Mouse (Mus musculus) limb, embryonic 13.5 days (tissue): ENCODE measurements around the gene 0610010K14Rik. TPM values are rescaled to one million over a fixed set of nuclear protein-coding genes. Genes with fewer than 3 reads are reported as not detected.

Source experiments
- ATAC-seq: fragments of 200-750 bp; cut with Nextera tagmentation; 2 replicates; pipeline ENCODE4 v1.8.0; 2017; ENCODE audit warnings: low read depth, moderate number of reproducible peaks, moderate TSS enrichment; ENCODE audit not compliant: low FRiP score
- H3K27ac ChIP-seq: fragments of 300-500 bp; sonication (generic); 2 replicates; pipeline ENCODE4 v1.5.1; 2015; ENCODE audit warnings: inconsistent platforms, mild to moderate bottlenecking, moderate library complexity
- H3K27me3 ChIP-seq: fragments of 300-500 bp; sonication (generic); 2 replicates; pipeline ENCODE4 v1.6.1; 2015; ENCODE audit warnings: mild to moderate bottlenecking, inconsistent platforms
- H3K36me3 ChIP-seq: fragments of 300-500 bp; sonication (generic); 2 replicates; pipeline ENCODE4 v1.6.1; 2015; ENCODE audit warnings: inconsistent platforms, mild to moderate bottlenecking, moderate library complexity
- H3K4me1 ChIP-seq: fragments of 300-500 bp; sonication (generic); 2 replicates; pipeline ENCODE4 v1.6.1; 2015; ENCODE audit warnings: inconsistent platforms
- H3K4me2 ChIP-seq: fragments of 300-500 bp; sonication (generic); replicated peaks from 2 replicates; pipeline ENCODE4 v1.6.1; 2015; ENCODE audit warnings: inconsistent platforms, mild to moderate bottlenecking, moderate library complexity
- H3K4me3 ChIP-seq: fragments of 300-500 bp; sonication (generic); 2 replicates; pipeline ENCODE4 v1.5.1; 2015; ENCODE audit warnings: moderate library complexity, mild to moderate bottlenecking, inconsistent platforms
- H3K9ac ChIP-seq: fragments of 300-500 bp; sonication (generic); 2 replicates; pipeline ENCODE4 v1.6.1; 2015; ENCODE audit warnings: mild to moderate bottlenecking, inconsistent platforms
- H3K9me3 ChIP-seq: fragments of 300-500 bp; sonication (generic); 2 replicates; pipeline ENCODE4 v1.6.1; 2016; ENCODE audit warnings: inconsistent platforms
- WGBS: fragments of 180-500 bp; shearing (Covaris S2); methylation state at CpG from one replicate; pipeline ENCODE4 v1.1.7; 2015; 5-methylcytosine and 5-hydroxymethylcytosine counted together
- polyA plus RNA-seq: library from polyadenylated mRNA; unstranded; fragments of >200 nt; fragmentation: Nextera tagmentation; extraction: Ambion mirVana; gene quantifications from 2 replicates; pipeline ENCODE4 v1.2.1, GENCODE M21; 2015

The 0610010K14Rik gene
- polyA plus RNA-seq, 1 experiment from 2014 or later, result 209 TPM

DNA sequence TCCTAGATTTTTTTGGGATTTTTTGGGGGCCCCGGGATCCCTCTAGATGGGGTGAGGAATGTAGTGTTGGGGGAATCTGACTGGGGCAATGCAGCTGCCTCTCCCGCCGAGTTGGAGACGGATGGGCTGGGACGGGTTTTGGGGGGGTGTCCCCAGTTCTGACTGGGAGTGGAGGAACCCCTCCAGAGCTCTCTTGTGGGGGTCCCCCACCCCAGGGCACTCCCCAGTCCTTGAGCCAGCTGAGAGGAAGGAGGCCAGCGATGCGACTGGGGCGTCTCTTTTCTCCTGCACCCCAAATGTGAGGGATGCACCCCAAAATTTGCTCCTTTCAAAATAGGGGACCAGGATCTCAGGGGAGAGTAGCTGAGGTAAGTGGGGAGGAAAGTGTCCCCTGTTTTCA is 4.7 kb downstream of the 0610010K14Rik start:
- Histone ChIP-seq H3K4me1 (peaks cover 51% of the 10 kb centered on the region), H3K4me3 (peak overlapping the region; percentile 45), H3K4me2 (peak overlapping the region; percentile 64), H3K36me3 (peaks cover 17% of the 10 kb centered on the region), H3K9me3 (no peaks in the 10 kb centered on the region), H3K27me3 (peaks cover 30% of the 10 kb centered on the region), H3K27ac (no peak overlapping the region; the same call in 1 of the 2 replicates), H3K9ac (peak overlapping the region; percentile 74)
- WGBS, result 32% methylated on average over 8 of the region's 8 CpGs
- ATAC-seq, result no peak

DNA sequence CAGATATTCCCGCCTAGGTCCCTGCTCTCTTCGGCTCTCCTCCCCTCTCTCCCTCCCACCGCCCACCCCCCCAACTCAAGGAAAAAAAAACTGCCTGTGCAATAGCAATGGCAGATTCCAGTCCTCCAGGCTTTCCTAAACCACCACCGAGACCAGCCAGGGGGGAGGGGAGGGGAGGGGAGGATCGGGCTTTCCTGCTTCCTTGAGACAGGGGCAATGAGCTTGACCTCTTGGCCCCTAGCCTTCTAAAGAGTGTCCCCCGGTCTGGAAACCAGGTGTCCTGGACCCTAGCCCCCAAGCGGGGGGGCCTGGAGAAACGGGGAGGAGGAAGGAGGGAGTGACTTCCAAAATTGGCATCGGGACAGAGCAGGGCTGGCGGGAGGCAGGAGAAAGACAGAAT is 5.2 kb downstream of the 0610010K14Rik start:
- peaks cover 35% of the 10 kb centered on the region for H3K27me3 ChIP-seq
- H3K36me3 ChIP-seq, result peaks cover 17% of the 10 kb centered on the region
- H3K4me3 ChIP-seq, result peak overlapping the region; percentile 45
- H3K9ac ChIP-seq, result peak overlapping the region; percentile 74
- 5% methylated on average over 8 of the region's 10 CpGs for WGBS
- H3K4me2 ChIP-seq, result peak overlapping the region; percentile 64
- ATAC-seq, result no peak
- H3K27ac ChIP-seq, result no peak overlapping the region; the same call in 1 of the 2 replicates
- peaks cover 51% of the 10 kb centered on the region for H3K4me1 ChIP-seq
- no peaks in the 10 kb centered on the region for H3K9me3 ChIP-seq

DNA sequence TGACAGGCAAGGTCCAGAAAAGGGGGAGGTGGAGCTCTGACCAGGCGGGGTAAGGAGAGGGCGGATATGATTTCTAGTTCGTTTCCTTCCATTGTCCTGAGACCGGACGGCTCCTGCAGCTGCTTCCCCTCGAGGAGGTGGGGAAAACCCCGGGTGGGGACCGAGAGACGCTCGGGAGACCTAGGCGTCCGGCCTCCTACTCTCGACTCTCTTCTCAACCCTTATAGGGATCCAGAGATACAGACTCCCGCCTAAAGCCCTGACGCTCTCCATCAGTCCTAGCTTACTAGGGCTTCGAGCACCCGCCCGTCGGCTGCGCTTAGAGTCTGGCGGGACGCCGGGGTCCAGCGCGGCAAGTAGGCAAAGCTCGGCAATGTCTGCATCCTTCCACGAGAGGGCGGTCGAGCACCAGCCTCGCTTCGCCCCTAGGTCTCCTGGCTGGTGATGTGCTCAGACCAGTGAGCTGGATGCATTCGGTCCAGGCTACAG is 7.4 kb downstream of the 0610010K14Rik start:
- no peaks in the 10 kb centered on the region for H3K9me3 ChIP-seq
- ATAC-seq, result peak; percentile 19; the same call in 1 of the 2 replicates
- H3K9ac ChIP-seq, result no peak overlapping the region
- peak overlapping the region; percentile 35 for H3K4me3 ChIP-seq
- H3K4me1 ChIP-seq, result peaks cover 51% of the 10 kb centered on the region
- peak overlapping the region; percentile 56 for H3K4me2 ChIP-seq
- H3K27me3 ChIP-seq, result peaks cover 57% of the 10 kb centered on the region
- 2% methylated on average over 32 of the region's 32 CpGs for WGBS
- H3K27ac ChIP-seq, result no peak overlapping the region
- H3K36me3 ChIP-seq, result peaks cover 10% of the 10 kb centered on the region

DNA sequence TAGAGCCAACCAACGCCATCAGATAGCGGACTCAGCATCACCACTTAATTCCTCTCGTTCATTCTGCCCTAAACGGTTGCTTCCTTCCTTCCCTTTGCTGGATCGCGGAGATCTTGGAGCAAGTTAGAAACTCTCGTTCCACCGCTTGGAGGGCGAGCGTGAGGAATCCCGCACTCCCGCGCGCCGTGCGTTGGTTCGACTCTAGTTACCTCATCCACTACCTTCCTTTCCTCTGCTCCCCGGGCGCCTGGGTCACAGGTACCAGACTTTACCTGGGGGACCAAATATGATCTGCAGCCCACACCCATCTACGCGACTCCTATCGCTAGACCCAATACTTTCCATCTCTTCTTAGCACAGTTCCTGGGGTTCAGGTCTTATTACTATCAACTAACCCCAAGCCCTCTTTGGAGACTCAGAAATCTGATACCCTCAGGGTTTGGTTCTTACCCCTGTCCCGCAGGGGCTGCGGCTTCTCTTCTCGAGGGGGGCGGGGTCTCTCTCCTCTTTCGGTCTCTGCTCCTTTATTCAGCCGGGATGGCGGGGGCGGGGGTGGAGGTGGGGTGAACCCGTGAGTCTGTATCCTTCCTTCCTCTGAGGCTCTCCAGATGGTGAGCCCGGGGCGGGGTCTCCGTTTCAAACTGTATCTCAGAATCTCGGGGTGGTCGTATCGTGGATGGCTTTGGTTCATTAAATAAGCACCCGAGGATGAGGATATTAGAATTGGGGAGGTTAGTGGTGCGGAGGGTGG is 8.3 kb downstream of the 0610010K14Rik start, which contains the start of gene Bcl6b:
TSS of gene Bcl6b (minus strand) at position 539 of the 751 bp plus-strand sequence.
- H3K27me3 ChIP-seq, result peaks cover 66% of the 10 kb centered on the region
- H3K4me3 ChIP-seq, result peak within 1 kb of the TSS; percentile 35
- WGBS, result 2% methylated on average over 39 of the region's 39 CpGs
- H3K36me3 ChIP-seq, result peaks cover 1% of the 10 kb centered on the region
- no peaks in the 10 kb centered on the region for H3K9me3 ChIP-seq
- peak within 1 kb of the TSS; percentile 56 for H3K4me2 ChIP-seq
- H3K9ac ChIP-seq, result peak within 1 kb of the TSS; percentile 45; the same call in 1 of the 2 replicates
- no peak within 1 kb of the TSS for H3K27ac ChIP-seq
- no peak for ATAC-seq
- peaks cover 50% of the 10 kb centered on the region for H3K4me1 ChIP-seq

DNA sequence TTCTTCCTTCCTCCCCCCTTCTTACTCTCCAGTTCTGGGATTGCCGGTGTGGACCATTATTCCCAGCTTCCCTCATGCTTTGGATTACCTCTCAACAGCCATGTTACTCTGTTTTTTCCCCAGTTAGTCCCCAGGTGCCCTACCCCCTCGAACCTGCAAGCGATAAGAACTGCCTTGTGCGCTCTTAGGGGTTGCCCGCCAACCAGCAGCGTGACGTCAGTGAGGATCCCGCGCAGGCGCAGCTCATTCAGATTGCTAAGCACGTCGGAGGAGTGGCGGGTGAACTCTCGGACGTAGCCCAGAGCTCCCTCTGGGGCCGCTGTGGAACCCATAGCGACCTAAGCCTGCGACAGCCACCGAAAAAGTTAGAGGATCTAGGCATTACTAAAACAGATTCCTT is 8.9 kb downstream of the 0610010K14Rik start:
- peaks cover 72% of the 10 kb centered on the region for H3K27me3 ChIP-seq
- no peaks in the 10 kb centered on the region for H3K36me3 ChIP-seq
- H3K27ac ChIP-seq, result no peak overlapping the region
- ATAC-seq, result 0 out of 2 replicates have a peak, but pooled peaks have one; percentile 18
- WGBS, result under 1% methylated on average over 19 of the region's 19 CpGs
- H3K4me1 ChIP-seq, result peaks cover 44% of the 10 kb centered on the region
- peak overlapping the region; percentile 35 for H3K4me3 ChIP-seq
- no peaks in the 10 kb centered on the region for H3K9me3 ChIP-seq
- peak overlapping the region; percentile 45; the same call in 1 of the 2 replicates for H3K9ac ChIP-seq
- H3K4me2 ChIP-seq, result peak overlapping the region; percentile 56

DNA sequence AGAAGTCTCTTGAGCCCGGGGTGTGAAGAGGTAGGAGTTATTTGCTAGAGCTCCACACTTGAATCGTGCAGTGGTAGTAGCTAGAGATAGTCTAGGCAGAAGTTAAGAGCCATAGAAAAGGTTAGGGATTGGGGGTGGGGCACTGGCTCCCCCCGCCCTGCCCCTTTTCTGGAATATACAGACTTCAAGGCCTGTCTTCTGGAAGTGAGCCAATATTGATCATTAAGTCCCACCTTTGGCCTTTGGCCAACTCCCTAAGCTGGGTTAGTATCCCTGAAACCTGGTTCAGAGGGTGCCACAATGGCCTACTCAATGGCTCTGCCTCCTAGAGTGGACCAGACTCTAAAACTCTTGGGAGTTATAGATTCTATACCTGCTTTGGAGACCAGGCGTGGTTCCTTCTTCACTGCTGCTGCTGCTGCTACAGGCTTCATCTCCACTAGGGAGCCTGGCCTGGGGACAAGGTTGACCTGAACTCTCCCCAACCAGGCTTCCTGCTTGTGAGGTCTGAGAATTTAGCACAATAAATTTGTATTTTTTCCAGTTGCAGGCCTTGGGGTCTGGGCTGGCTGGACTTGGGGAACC is 10.0 kb downstream of the 0610010K14Rik start:
- 84% methylated on average over 4 of the region's 4 CpGs for WGBS
- Histone ChIP-seq H3K27ac (no peak overlapping the region), H3K4me1 (peaks cover 35% of the 10 kb centered on the region), H3K9me3 (no peaks in the 10 kb centered on the region), H3K36me3 (no peaks in the 10 kb centered on the region), H3K4me2 (peak overlapping the region; percentile 56), H3K4me3 (peak overlapping the region; percentile 35), H3K9ac (no peak overlapping the region), H3K27me3 (peaks cover 76% of the 10 kb centered on the region)
- no peak for ATAC-seq

DNA sequence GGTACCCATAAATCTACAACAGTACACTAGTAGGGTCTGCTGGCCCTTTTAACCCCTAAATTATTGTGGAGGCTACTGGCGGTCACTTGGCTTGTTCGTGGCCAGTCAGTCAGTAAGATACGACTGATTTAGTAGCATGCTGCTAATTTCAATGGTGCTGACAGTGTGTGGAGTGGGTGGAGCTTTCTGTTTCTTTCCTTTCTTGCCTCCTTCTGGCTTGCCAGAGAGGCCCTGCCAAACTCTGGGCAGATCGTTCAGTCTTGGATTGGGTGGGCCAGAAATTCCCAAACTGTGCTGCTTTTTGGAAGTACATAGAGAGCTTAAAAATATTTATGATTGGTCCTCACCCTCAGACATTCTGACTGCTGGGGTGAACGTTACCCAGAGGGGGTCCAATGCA is 10.6 kb downstream of the 0610010K14Rik start:
- no peaks in the 10 kb centered on the region for H3K9me3 ChIP-seq
- no peak overlapping the region for H3K27ac ChIP-seq
- H3K4me1 ChIP-seq, result peaks cover 31% of the 10 kb centered on the region
- peak overlapping the region; percentile 33 for H3K4me3 ChIP-seq
- 0 out of 2 replicates have a peak overlapping the region, but pooled peaks have one; percentile 43 for H3K9ac ChIP-seq
- no peaks in the 10 kb centered on the region for H3K36me3 ChIP-seq
- ATAC-seq, result no peak
- H3K27me3 ChIP-seq, result peaks cover 81% of the 10 kb centered on the region
- H3K4me2 ChIP-seq, result peak overlapping the region; percentile 56
- WGBS, result 32% methylated on average over 5 of the region's 5 CpGs

DNA sequence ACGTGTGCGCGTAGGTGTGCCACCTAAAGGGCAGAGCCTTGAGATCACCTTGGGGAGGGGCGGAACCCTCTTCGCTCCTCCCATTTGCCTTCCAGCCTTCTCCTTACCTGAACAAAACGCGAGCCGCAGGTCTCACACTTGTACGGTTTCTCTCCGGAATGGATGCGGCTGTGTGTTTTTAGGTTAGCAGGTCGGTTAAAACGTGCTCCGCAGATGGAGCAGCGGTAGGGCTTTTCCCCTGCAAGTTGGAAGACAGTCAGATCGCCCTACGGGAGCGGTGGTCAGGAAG is 11.2 kb downstream of the 0610010K14Rik start:
- H3K9me3 ChIP-seq, result no peaks in the 10 kb centered on the region
- peak overlapping the region; percentile 56 for H3K4me2 ChIP-seq
- peak overlapping the region; percentile 33 for H3K4me3 ChIP-seq
- ATAC-seq, result no peak
- peaks cover 82% of the 10 kb centered on the region for H3K27me3 ChIP-seq
- peaks cover 35% of the 10 kb centered on the region for H3K4me1 ChIP-seq
- H3K36me3 ChIP-seq, result no peaks in the 10 kb centered on the region
- peak overlapping the region; percentile 43; the same call in 1 of the 2 replicates for H3K9ac ChIP-seq
- 5% methylated on average over 18 of the region's 18 CpGs for WGBS
- H3K27ac ChIP-seq, result no peak overlapping the region

DNA sequence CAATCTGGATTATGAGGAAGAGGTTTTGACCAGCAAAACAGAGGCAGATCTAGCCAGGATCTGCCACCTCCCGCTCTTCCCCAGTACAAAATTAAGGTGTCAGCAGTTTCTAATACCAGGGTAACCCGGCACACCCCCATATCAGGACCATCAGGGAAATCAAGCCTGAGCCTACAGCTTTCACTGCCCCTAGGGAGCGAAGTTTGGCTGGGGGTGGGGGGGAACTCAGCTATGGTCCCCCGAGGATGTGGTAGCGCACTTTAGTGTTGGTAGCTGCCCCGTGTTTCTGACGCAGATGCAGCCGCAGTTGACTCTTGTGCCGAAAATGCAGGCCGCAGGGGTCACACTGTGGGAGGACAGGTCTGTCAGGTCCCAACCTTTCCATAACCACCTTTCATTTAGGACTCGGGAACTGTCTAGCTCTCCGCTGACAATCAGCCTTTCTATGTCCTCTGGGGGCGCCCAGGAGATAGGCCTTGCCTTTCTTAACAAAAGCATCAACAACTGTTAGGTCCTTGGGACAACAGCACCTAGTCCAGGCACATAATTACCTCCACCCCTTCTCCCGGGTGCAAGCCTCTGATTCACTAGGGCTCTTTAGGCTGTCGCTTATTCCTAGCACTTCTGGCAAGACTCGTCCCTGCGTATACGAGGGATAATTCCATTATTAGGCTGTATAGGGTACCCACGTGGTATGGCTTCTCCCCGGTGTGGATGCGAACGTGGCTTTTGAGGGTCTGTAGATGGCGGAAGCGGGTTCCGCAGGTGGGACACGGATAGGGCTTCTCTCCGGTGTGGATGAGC is 11.7 kb downstream of the 0610010K14Rik start:
- peak overlapping the region; percentile 56 for H3K4me2 ChIP-seq
- ATAC-seq, result no peak
- no peak overlapping the region for H3K27ac ChIP-seq
- H3K4me1 ChIP-seq, result peaks cover 39% of the 10 kb centered on the region
- no peaks in the 10 kb centered on the region for H3K9me3 ChIP-seq
- peaks cover 81% of the 10 kb centered on the region for H3K27me3 ChIP-seq
- WGBS, result 22% methylated on average over 27 of the region's 27 CpGs
- H3K4me3 ChIP-seq, result peak overlapping the region; percentile 33
- H3K9ac ChIP-seq, result no peak overlapping the region; the same call in 1 of the 2 replicates
- no peaks in the 10 kb centered on the region for H3K36me3 ChIP-seq

DNA sequence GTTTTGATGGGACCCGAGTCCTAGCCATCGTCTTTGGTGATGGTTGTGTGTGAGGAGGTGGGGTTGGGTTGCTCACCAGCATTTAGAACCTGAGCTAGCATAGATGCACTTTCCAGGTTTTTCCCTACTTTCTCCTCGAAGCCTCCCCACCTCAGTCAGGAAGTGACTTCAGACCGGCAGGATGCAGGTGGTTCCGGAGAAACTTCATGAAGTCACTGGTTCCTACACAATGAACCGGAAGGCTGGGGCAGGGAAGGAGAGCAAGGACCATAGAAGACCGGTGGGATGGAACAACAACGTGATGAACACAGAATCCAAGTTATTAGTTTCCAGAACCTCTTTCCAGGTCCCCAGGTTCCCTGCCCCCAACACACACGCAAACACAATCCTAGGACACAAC is 14.0 kb downstream of the 0610010K14Rik start:
- Histone ChIP-seq H3K4me3 (no peak overlapping the region), H3K9me3 (no peaks in the 10 kb centered on the region), H3K4me1 (peaks cover 46% of the 10 kb centered on the region), H3K36me3 (no peaks in the 10 kb centered on the region), H3K4me2 (no peak overlapping the region), H3K27me3 (peaks cover 59% of the 10 kb centered on the region), H3K9ac (no peak overlapping the region), H3K27ac (no peak overlapping the region)
- WGBS, result 79% methylated on average over 9 of the region's 9 CpGs
- ATAC-seq, result no peak

DNA sequence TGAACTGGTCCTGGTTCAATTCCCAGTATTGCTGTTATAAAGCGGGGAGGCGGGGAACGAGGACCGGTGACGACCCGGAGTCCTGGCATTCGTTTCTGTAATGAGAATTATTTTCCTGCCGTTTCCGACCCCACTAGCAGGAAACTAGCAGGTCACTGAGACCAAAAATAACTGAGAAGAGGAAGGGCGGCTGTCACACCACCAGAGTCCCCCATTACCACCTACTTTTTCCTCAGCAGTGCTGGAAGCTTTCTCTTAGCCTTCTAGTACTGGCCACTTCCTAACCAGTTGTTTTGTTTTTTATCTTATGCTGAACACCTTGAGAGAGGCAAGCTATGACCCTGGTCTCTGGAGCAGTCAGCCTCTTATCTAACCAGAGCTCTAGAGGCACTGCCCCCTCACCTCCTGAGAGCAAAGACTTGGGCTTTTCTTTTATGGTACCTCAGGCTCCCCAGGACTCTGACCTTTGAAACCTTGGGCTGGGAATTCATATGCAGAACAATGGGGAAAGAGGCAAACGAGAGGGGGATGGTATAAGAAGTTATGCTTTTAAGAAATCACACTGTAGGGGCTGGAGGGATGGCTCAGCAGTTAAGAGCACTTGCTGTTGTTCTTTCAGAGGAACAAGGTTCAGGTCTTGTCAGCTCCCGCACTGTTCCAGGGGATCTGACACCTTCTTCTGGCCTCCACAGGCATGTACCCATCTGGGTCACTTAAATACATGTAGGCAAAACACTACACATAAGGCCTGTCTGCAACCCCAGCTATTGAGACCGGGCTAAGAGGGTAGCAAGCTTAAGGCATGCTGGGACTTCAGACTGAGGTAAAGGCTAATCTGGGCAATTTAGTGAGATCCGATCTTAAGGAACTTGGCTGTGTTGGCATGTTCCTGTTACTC is 15.9 kb downstream of the 0610010K14Rik start:
- 11% methylated on average over 14 of the region's 14 CpGs for WGBS
- Histone ChIP-seq H3K4me2 (peak overlapping the region; percentile 85), H3K27ac (peak overlapping the region; percentile 61), H3K4me1 (peaks cover 40% of the 10 kb centered on the region), H3K36me3 (no peaks in the 10 kb centered on the region), H3K9me3 (no peaks in the 10 kb centered on the region), H3K27me3 (peaks cover 49% of the 10 kb centered on the region), H3K4me3 (peak overlapping the region; percentile 56), H3K9ac (peak overlapping the region; percentile 79)
- no peak for ATAC-seq
